Mouse (Mus musculus) spleen, adult 2 months (tissue): ENCODE data around the gene Pid1.

Experiments used
- CTCF ChIP-seq: fragments of 200-500 bp; IDR thresholded peaks from 2 replicates; pipeline ENCODE4 v1.5.1; 2011; ENCODE audit warnings: mild to moderate bottlenecking, inconsistent platforms; ENCODE audit not compliant: insufficient read depth, insufficient read length, insufficient replicate concordance; ENCODE audit errors: extremely low read depth
- POLR2A ChIP-seq: fragments of 200-500 bp; IDR thresholded peaks from 2 replicates; pipeline ENCODE4 v1.6.1; 2011; ENCODE audit warnings: low read depth, low read length, inconsistent platforms

- no peak for TF ChIP-seq POLR2A
- no peak for TF ChIP-seq CTCF
Measured at GRCm38 (mm10) chr1:84089664-84090063, 274.3 kb downstream of the Pid1 start.
